Mouse (Mus musculus) midbrain, embryonic 13.5 days (tissue): Measurements from ENCODE around the gene Tnni3. TPM values are rescaled to one million over a fixed set of nuclear protein-coding genes. Genes with fewer than 3 reads are reported as not detected.

ENCODE experiments used
- ATAC-seq: fragments of 200-750 bp; cut with Nextera tagmentation; 2 replicates; pipeline ENCODE4 v1.8.0; 2017; ENCODE audit warnings: mild to moderate bottlenecking, moderate TSS enrichment, moderate library complexity
- H3K27ac ChIP-seq: fragments of 300-500 bp; sonication (generic); 2 replicates; pipeline ENCODE4 v1.5.1; 2015; ENCODE audit warnings: inconsistent platforms, mild to moderate bottlenecking, moderate library complexity
- H3K27me3 ChIP-seq: fragments of 300-500 bp; sonication (generic); 2 replicates; pipeline ENCODE4 v1.6.1; 2015; ENCODE audit warnings: mild to moderate bottlenecking, inconsistent platforms
- H3K36me3 ChIP-seq: fragments of 300-500 bp; sonication (generic); 2 replicates; pipeline ENCODE4 v1.6.1; 2015; ENCODE audit warnings: mild to moderate bottlenecking, inconsistent platforms
- H3K4me1 ChIP-seq: fragments of 300-500 bp; sonication (generic); replicated peaks from 2 replicates; pipeline ENCODE4 v1.6.1; 2015; ENCODE audit warnings: inconsistent platforms
- H3K4me2 ChIP-seq: fragments of 300-500 bp; sonication (generic); replicated peaks from 2 replicates; pipeline ENCODE4 v1.6.1; 2015; ENCODE audit warnings: moderate library complexity, mild to moderate bottlenecking, inconsistent platforms
- H3K4me3 ChIP-seq: fragments of 300-500 bp; sonication (generic); replicated peaks from 2 replicates; pipeline ENCODE4 v1.5.1; 2015; ENCODE audit warnings: mild to moderate bottlenecking, inconsistent platforms
- H3K9ac ChIP-seq: fragments of 300-500 bp; sonication (generic); replicated peaks from 2 replicates; pipeline ENCODE4 v1.6.1; 2015; ENCODE audit warnings: mild to moderate bottlenecking, inconsistent platforms
- H3K9me3 ChIP-seq: fragments of 300-500 bp; sonication (generic); 2 replicates; pipeline ENCODE4 v1.6.1; 2016; ENCODE audit warnings: mild to moderate bottlenecking, inconsistent platforms
- WGBS: fragments of 180-500 bp; shearing (Covaris S2); methylation state at CpG from one replicate; pipeline ENCODE4 v1.1.7; 2015; 5-methylcytosine and 5-hydroxymethylcytosine counted together
- polyA plus RNA-seq: library from polyadenylated mRNA; unstranded; fragments of >200 nt; fragmentation: Nextera tagmentation; extraction: Ambion mirVana; gene quantifications from 2 replicates; pipeline ENCODE4 v1.2.1, GENCODE M21; 2015

Gene Tnni3
- polyA plus RNA-seq, 1 experiment from 2014 or later = 2.3 TPM

DNA sequence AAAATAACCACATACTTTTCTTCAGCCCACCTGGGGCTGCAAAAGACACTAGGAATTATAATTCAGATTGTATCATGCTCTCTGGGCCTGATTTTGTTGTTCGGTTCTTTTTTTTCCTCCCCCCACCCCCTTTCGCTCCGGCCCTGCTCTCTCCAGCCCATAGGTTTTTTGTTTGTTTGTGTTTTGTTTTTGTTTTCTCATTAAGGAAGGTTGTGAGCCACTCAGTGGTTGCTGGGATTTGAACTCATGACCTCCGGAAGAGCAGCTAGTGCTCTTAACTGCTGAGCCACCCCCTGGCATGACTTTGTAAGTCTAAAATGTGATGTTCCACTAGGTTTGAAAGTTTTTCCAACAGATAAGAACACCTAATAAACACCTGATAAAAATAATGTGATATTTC is 20.9 kb downstream of the Tnni3 start:
- Histone ChIP-seq H3K9me3 (no peaks in the 10 kb centered on the region), H3K27ac (no peak overlapping the region), H3K4me2 (no peak overlapping the region), H3K9ac (no peak overlapping the region), H3K36me3 (0 out of 2 replicates have a peak, but pooled peaks cover 4% of the 10 kb centered on the region), H3K4me1 (peaks cover 31% of the 10 kb centered on the region), H3K27me3 (no peaks in the 10 kb centered on the region), H3K4me3 (no peak overlapping the region; the same call in 1 of the 2 replicates)
- 76% methylated on average over 4 of the region's 4 CpGs for WGBS
- ATAC-seq = no peak

DNA sequence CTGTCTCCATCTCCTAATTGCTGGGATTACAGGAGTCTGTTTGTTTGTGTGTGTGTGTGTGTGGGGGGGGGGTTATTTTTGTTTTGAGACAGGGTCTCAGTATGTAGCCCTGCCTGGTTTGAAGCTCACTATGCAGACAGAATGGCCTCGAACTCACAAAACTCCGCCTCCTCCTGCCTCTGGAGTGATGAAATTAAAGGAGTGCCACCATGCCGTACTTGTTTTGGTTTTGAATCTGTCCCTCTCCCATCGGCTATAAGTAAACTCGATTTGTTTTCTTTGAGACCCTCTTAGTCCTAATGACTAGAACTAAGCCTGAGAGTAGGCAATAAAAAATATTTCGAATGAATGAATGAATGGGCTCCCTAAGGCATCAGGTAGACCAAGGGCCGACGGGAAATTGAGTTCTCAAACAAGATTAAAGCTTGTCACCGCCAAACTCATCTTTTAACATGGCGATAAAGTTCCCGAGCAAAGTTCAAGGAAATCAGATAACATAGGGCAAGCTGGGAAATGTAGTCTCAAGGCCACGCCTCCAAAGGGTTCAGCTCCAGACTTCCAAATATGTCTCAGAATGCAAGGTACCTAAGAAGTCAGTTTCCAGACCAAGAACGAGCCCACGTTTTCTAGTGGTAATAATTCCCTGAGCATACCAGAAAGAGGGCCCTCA is 21.5 kb downstream of the Tnni3 start:
- peak; percentile 29 for ATAC-seq
- H3K27me3 ChIP-seq = no peaks in the 10 kb centered on the region
- H3K36me3 ChIP-seq = 0 out of 2 replicates have a peak, but pooled peaks cover 7% of the 10 kb centered on the region
- peak overlapping the region; percentile 85 for H3K4me2 ChIP-seq
- H3K4me1 ChIP-seq = peaks cover 36% of the 10 kb centered on the region
- WGBS = 14% methylated on average over 14 of the region's 14 CpGs
- H3K9me3 ChIP-seq = no peaks in the 10 kb centered on the region
- peak overlapping the region; percentile 97 for H3K9ac ChIP-seq
- no peak overlapping the region for H3K27ac ChIP-seq
- peak overlapping the region; percentile 92 for H3K4me3 ChIP-seq

DNA sequence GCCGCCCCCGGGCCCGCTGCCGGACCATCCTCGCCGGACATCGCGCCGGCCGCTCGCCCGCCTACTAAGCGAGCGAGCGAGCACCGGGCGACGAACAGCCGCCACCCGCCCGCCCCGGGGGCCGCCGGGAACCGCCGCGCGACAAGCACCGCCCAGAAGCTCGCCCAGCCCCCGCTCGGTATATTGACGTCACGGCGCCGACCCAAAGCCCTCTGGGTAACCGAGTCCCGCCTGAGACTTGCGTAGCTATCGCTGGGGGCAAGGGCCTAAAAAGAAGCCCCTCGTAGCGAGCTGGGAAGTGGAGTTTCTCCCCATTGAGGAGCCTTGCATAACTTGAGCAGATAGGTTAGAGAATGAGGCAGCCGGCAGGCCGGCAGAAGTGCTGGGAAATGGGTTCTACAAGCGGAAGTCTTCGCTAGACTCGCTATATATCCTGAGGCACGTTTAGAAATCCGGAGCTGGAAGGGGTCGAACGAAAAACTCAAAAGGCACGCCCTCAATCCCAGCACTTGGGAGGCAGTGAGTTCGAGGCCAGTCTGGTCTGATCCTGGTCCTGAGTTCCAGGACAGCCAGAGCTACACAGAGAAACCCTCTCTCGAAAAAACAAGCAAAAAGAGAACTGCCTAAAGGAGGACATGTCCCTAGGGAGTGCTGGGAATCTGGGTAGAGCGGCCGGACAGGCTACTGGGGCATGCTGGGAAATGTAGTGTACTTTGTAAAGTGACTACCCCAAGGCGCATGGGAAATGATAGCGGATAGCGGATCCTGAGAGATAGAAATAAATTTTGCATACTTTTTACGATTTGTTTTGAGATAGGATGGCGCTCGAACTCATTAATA is 22.3 kb downstream of the Tnni3 start, which contains the start of gene Ppp1r12c:
Gene Ppp1r12c (minus strand): TSS at position 123 of the 840 bp plus-strand sequence.
- Histone ChIP-seq H3K9ac (peak within 1 kb of the TSS; percentile 97), H3K27ac (peak within 1 kb of the TSS; percentile 92), H3K4me1 (peaks cover 43% of the 10 kb centered on the region), H3K36me3 (peaks cover 12% of the 10 kb centered on the region), H3K9me3 (no peaks in the 10 kb centered on the region), H3K27me3 (no peaks in the 10 kb centered on the region), H3K4me3 (peak within 1 kb of the TSS; percentile 92), H3K4me2 (peak within 1 kb of the TSS; percentile 85)
- ATAC-seq = peak; percentile 90
- under 1% methylated on average over 51 of the region's 62 CpGs for WGBS

DNA sequence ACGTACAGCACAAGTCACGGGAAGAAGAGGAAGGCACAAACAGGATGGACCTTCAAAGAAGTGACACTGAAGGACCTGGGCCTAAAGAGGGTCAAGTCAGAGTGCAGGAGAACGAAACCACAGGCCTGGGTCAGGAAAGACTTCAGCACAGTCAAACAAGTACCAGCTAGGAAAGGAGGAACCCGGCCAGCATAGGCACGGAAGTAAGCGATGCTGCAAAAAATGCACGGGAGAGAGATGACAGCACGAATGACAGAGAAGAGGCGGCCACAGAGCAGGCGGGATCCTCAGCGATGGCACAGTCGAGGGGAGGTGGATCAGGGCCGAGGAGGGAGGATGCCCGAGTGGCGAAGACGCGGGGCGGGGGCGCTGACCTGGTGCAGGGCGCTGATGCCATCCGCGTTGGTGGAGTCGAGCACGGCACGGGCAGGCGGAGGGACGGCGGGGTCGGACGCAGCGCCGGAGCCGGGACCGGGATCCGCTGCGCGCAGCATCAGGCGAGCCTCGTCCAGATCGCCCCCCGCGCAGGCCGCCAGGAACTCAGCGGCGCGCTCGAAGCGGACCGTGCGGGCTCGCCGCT is 23.0 kb downstream of the Tnni3 start:
- Histone ChIP-seq H3K9ac (peak overlapping the region; percentile 97), H3K36me3 (peaks cover 20% of the 10 kb centered on the region), H3K4me2 (peak overlapping the region; percentile 85), H3K27me3 (no peaks in the 10 kb centered on the region), H3K4me3 (peak overlapping the region; percentile 92), H3K27ac (peak overlapping the region; percentile 92), H3K4me1 (peaks cover 43% of the 10 kb centered on the region), H3K9me3 (no peaks in the 10 kb centered on the region)
- peak; percentile 62 for ATAC-seq
- WGBS = under 1% methylated on average over 33 of the region's 52 CpGs

DNA sequence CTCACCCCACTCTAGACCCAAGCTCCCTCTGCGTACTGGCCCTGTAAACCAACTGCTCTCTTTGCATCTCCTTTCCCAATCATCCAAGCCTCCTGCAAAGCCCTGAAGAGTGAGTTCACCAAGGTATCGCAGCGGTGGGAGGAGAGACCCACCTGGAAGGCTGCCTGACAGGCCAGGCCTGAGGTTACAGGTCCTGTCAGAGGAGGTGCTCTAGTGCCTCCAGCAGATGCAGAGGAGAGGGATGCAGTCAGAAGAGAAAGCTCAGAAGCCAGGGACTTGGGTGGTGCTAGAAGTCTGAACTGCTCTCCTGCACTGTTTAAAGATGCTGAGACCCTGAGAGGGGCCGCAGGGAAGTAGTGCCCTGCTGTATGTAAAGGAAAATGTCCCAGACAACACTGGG is 25.0 kb downstream of the Tnni3 start:
- H3K36me3 ChIP-seq = peaks cover 37% of the 10 kb centered on the region
- 98% methylated on average over 4 of the region's 4 CpGs for WGBS
- peaks cover 43% of the 10 kb centered on the region for H3K4me1 ChIP-seq
- peak overlapping the region; percentile 92 for H3K4me3 ChIP-seq
- H3K27ac ChIP-seq = peak overlapping the region; percentile 53; the same call in 1 of the 2 replicates
- H3K9ac ChIP-seq = peak overlapping the region; percentile 97
- no peaks in the 10 kb centered on the region for H3K27me3 ChIP-seq
- ATAC-seq = no peak
- H3K9me3 ChIP-seq = no peaks in the 10 kb centered on the region
- peak overlapping the region; percentile 85 for H3K4me2 ChIP-seq

DNA sequence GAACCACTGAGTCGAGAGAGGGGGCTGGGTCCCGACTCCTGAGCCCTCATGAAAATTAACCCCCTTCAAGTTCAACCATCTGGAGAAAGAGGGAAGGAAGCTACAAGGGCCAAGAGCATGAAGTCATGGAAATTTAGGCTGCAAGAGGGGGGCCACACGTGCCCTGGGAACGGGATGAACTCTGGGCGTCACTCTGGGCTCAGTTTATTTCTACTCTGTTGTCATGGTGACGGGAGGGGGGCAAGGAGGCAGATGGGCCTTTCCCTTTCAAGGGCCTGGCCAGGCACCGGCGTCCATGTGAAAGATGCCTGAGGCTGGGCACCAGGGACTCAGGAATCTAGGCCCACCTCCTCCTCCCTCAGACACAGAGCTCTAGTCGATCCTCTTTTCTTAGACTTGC is 25.8 kb downstream of the Tnni3 start:
- no peaks in the 10 kb centered on the region for H3K9me3 ChIP-seq
- peak; percentile 16 for ATAC-seq
- H3K27me3 ChIP-seq = no peaks in the 10 kb centered on the region
- 13% methylated on average over 9 of the region's 9 CpGs for WGBS
- H3K4me1 ChIP-seq = peaks cover 43% of the 10 kb centered on the region
- H3K9ac ChIP-seq = peak overlapping the region; percentile 97
- H3K36me3 ChIP-seq = peaks cover 44% of the 10 kb centered on the region
- H3K4me2 ChIP-seq = peak overlapping the region; percentile 85
- H3K27ac ChIP-seq = peak overlapping the region; percentile 53; the same call in 1 of the 2 replicates
- peak overlapping the region; percentile 92 for H3K4me3 ChIP-seq

DNA sequence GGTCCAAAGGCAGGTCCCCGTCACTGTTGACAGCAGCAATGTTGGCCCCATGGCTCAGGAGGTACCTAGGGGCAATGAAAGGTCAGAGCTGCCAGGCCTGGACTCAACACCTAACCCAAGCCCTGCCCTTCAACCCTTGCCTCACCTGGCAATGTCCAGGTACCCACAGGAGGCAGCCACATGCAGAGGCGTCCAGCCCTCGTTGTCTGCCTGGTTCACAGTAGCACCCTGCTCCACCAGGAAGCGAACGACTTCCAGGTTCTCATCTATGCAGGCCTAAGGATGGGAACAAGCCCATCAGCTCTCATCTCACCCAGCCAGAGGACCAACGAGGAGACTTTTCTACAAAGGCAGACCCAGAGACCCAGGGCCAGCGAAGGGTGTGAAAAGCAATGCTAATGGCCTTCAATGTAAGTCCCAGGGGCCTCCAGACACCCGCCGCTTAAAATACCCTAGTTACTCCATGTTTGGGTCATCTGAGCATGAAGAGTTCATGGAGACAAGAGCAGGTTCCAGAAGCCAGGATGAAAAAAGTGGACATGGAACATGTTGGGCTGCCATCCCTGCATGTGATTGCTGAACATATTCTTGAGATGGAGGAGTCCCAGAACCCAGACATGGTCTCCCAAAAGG is 26.6 kb downstream of the Tnni3 start:
- no peak overlapping the region for H3K4me3 ChIP-seq
- H3K27me3 ChIP-seq = no peaks in the 10 kb centered on the region
- H3K9ac ChIP-seq = no peak overlapping the region; the same call in 1 of the 2 replicates
- 0 out of 2 replicates have a peak overlapping the region, but pooled peaks have one; percentile 53 for H3K27ac ChIP-seq
- H3K4me2 ChIP-seq = peak overlapping the region; percentile 85
- no peak for ATAC-seq
- no peaks in the 10 kb centered on the region for H3K9me3 ChIP-seq
- H3K4me1 ChIP-seq = peaks cover 41% of the 10 kb centered on the region
- 92% methylated on average over 9 of the region's 9 CpGs for WGBS
- H3K36me3 ChIP-seq = peaks cover 52% of the 10 kb centered on the region

DNA sequence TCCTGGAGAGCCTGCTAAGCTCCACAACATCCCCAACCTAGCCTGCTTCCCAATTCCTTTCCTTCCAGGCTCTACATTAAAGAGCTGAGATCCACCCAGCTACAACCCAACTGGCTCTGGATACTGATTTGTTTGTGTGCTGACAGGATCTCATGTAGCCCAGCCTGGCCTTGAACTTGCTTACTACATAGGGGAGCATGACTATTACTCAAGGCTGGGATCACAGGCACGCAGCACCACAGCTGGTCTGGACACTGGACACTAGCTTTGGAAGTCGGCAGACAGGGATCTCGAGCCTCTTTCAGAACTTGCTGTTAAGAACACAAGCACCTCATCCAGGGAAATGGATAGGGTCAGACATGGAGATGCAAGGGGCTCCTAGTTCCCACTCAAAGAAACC is 27.6 kb downstream of the Tnni3 start:
- H3K27me3 ChIP-seq = no peaks in the 10 kb centered on the region
- no peak overlapping the region for H3K4me2 ChIP-seq
- no peak overlapping the region for H3K4me3 ChIP-seq
- no peaks in the 10 kb centered on the region for H3K9me3 ChIP-seq
- no peak overlapping the region for H3K9ac ChIP-seq
- H3K27ac ChIP-seq = no peak overlapping the region
- peaks cover 61% of the 10 kb centered on the region for H3K36me3 ChIP-seq
- no peak for ATAC-seq
- WGBS = 89% methylated on average over 3 of the region's 3 CpGs
- H3K4me1 ChIP-seq = peaks cover 40% of the 10 kb centered on the region

DNA sequence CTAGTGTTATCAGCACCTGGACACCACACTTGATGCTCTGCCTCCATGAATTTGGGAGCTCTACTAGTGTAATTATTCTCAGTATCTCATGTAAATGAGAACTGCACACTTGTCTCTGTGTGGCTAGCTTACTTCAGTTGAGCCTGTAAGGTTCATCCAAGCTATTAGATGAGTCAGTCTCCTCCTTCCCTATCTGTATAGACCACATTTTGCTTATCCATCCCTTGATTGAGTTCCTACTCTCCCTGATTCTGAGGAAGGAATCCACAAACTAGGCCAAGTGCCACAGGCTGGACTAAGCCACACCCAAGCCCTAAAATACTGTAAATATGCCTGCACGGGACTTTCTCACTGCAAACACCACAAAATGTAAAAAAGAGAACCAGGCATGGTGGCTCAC is 30.0 kb downstream of the Tnni3 start:
- H3K36me3 ChIP-seq = peaks cover 72% of the 10 kb centered on the region
- 88% methylated on average over 1 of the region's 1 CpGs for WGBS

DNA sequence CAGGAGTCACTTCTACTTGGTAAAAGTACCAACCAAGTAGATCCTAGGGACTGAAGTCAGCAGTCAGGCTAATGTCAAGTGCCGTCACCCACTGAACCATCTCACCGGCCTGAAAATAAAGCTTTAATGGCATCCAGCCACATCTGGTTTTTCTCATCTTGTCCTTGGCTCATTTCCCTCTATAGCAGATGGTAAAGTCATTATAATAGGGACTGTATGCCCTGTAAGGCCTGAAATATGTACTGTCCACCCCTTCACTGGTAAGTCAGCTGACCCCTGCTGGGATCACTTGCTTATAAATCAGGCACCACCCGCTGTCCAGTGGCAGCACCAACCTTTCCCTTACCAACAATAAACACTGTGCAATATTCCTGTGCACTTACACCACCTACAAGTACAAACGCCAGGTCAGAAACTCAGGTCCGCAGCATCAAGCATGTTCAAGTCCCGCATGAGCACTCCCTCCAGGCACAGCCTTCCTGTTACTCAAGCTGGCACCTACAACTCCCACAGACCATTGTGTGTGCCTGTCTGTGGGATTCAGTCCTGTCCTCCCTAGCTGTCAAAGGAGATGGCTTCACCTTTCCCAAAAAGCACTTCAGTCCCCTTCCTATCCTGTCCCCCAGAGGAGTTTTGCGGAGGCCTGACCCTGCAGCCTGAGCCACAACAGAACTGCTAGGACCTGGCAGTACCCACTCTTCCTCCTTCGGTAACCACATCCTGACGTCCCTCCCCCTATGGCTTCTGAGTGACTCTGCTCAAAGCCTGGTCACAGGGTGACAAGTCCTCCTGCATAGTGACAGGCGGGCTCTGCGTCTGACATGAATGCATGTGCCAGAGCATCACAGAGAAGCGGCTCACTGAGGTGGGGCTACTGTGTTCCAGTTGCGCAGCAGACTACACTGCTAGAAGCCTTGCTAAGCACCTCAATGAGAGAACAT is 31.5 kb downstream of the Tnni3 start:
- Histone ChIP-seq H3K4me3 (no peak overlapping the region), H3K36me3 (peaks cover 82% of the 10 kb centered on the region), H3K4me2 (no peak overlapping the region), H3K27ac (no peak overlapping the region), H3K27me3 (no peaks in the 10 kb centered on the region), H3K4me1 (peaks cover 7% of the 10 kb centered on the region), H3K9me3 (no peaks in the 10 kb centered on the region), H3K9ac (no peak overlapping the region)
- WGBS = 91% methylated on average over 13 of the region's 13 CpGs
- no peak for ATAC-seq

More for the DNA sequence above, 30.0 kb downstream of the Tnni3 start:
- no peak overlapping the region for H3K27ac ChIP-seq
- no peaks in the 10 kb centered on the region for H3K27me3 ChIP-seq
- no peak for ATAC-seq
- H3K4me2 ChIP-seq = no peak overlapping the region
- H3K4me3 ChIP-seq = no peak overlapping the region
- H3K9me3 ChIP-seq = no peaks in the 10 kb centered on the region
- H3K9ac ChIP-seq = no peak overlapping the region
- H3K4me1 ChIP-seq = peaks cover 22% of the 10 kb centered on the region

DNA sequence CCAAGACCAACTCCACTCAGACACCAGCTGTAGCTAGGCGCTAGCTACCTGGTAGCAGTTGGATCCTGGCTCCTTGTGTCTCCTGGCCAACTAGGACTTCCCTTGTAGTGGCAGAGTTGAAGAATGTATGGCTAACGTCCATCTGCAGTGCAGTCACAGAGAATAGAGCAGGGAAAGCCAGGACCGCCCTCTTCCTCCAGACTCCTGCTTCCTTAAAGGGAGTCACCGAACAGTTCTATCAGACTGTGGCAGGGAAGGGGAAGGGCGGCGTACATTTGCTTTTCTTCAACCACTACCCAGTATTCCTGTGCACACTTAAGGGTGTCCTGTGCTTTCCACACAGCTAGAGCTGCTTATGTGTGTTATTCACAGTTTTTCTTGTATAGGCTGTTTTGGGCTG is 32.7 kb downstream of the Tnni3 start:
- Histone ChIP-seq H3K9ac (no peak overlapping the region), H3K4me2 (no peak overlapping the region), H3K27ac (no peak overlapping the region), H3K9me3 (no peaks in the 10 kb centered on the region), H3K4me1 (no peaks in the 10 kb centered on the region), H3K27me3 (no peaks in the 10 kb centered on the region), H3K36me3 (peaks cover 81% of the 10 kb centered on the region), H3K4me3 (no peak overlapping the region)
- ATAC-seq = no peak
- 90% methylated on average over 6 of the region's 6 CpGs for WGBS
